Mouse (Mus musculus) olfactory bulb, adult 2 months (tissue): ENCODE results near the gene Acaca.

Experiments used
- CTCF ChIP-seq: fragments of 200-500 bp; IDR thresholded peaks from 2 replicates; pipeline ENCODE4 v1.5.1; 2012; ENCODE audit warnings: low read depth, mild to moderate bottlenecking, low read length, moderate library complexity; ENCODE audit not compliant: insufficient read depth
- POLR2A ChIP-seq: fragments of 200-500 bp; IDR thresholded peaks from 2 replicates; pipeline ENCODE4 v1.6.1; 2012; ENCODE audit warnings: mild to moderate bottlenecking, low read depth, low read length, moderate library complexity; ENCODE audit not compliant: insufficient read depth

DNA sequence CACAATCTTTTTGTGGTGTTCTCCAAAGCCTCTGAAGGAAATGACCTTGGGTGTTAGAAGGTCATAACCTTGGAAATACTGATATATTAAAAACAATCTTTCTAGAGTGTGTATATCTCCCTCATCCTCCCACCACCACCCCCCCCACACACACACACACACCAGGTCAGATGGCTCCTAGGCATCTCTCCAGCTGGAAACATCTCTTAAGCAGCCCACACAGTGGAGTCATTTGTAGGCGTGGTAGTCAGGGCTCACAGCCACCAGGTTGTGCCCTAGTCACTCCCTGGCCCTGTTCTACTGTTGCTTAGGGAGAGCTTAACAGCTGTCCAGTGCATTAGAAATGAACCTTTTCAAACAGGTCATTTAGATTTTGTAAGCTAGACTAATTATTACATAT, 265.5 kb downstream of the Acaca start:
- TF ChIP-seq POLR2A (no peak), CTCF (no peak)
